Mouse (Mus musculus): ENCODE data around the gene Dapk3. TPM values are rescaled to one million over a fixed set of nuclear protein-coding genes. Genes with fewer than 3 reads are reported as not detected.

Dapk3 gene
- polyA plus RNA-seq, 1 experiment: 48.4 TPM

GRCm38 (mm10) chr10:81187161-81187560, 4.4 kb downstream of the Dapk3 start:
- TF ChIP-seq CTCF (IDR thresholded peaks at IDR 0.05; ENCODE audit: borderline replicate concordance, insufficient read depth, low read length) (no peak), POLR2A (IDR thresholded peaks at IDR 0.05; ENCODE audit: low read depth, low read length) (no peak)
- H3K4me3 ChIP-seq (ENCODE audit: insufficient read depth, low read length): no peak overlapping the region
- H3K4me1 ChIP-seq (ENCODE audit: control insufficient read depth, insufficient read depth, low read length): peaks cover 5% of the 10 kb centered on the region
- no peak overlapping the region for H3K27ac ChIP-seq (ENCODE audit: insufficient read depth, low read length)

- no peak overlapping the region for H3K4me3 ChIP-seq (ENCODE audit: insufficient read depth, low read length)
- no peak for TF ChIP-seq POLR2A (IDR thresholded peaks at IDR 0.05; ENCODE audit: low read depth, low read length)
- TF ChIP-seq CTCF (IDR thresholded peaks at IDR 0.05; ENCODE audit: borderline replicate concordance, insufficient read depth, low read length): no peak
- peaks cover 2% of the 10 kb centered on the region; the same call in 1 of the 2 replicates for H3K4me1 ChIP-seq (ENCODE audit: control insufficient read depth, insufficient read depth, low read length)
- no peak overlapping the region for H3K27ac ChIP-seq (ENCODE audit: insufficient read depth, low read length)
Observed at GRCm38 (mm10) chr10:81189821-81190220, 7.0 kb downstream of the Dapk3 start.

GRCm38 (mm10) chr10:81190236-81190911, 7.6 kb downstream of the Dapk3 start:
- Histone ChIP-seq H3K27ac (ENCODE audit: insufficient read depth, low read length) (no peak overlapping the region), H3K4me1 (ENCODE audit: control insufficient read depth, insufficient read depth, low read length) (peaks cover under 1% of the 10 kb centered on the region; the same call in 1 of the 2 replicates), H3K4me3 (ENCODE audit: insufficient read depth, low read length) (no peak overlapping the region)
- TF ChIP-seq CTCF (IDR thresholded peaks at IDR 0.05; ENCODE audit: borderline replicate concordance, insufficient read depth, low read length) (peak; percentile 67; the same call in 1 of the 2 replicates), POLR2A (IDR thresholded peaks at IDR 0.05; ENCODE audit: low read depth, low read length) (no peak)

GRCm38 (mm10) chr10:81190912-81191321, 8.1 kb downstream of the Dapk3 start:
- Histone ChIP-seq H3K4me1 (ENCODE audit: control insufficient read depth, insufficient read depth, low read length) (no peaks in the 10 kb centered on the region), H3K27ac (ENCODE audit: insufficient read depth, low read length) (no peak overlapping the region), H3K4me3 (ENCODE audit: insufficient read depth, low read length) (no peak overlapping the region)
- TF ChIP-seq CTCF (IDR thresholded peaks at IDR 0.05; ENCODE audit: borderline replicate concordance, insufficient read depth, low read length) (no peak), POLR2A (IDR thresholded peaks at IDR 0.05; ENCODE audit: low read depth, low read length) (no peak)

GRCm38 (mm10) chr10:81191342-81191982, 8.7 kb downstream of the Dapk3 start:
- H3K4me3 ChIP-seq (ENCODE audit: insufficient read depth, low read length): no peak overlapping the region
- H3K4me1 ChIP-seq (ENCODE audit: control insufficient read depth, insufficient read depth, low read length): no peaks in the 10 kb centered on the region
- TF ChIP-seq POLR2A (IDR thresholded peaks at IDR 0.05; ENCODE audit: low read depth, low read length): peak; percentile 31; the same call in 1 of the 2 replicates
- TF ChIP-seq CTCF (IDR thresholded peaks at IDR 0.05; ENCODE audit: borderline replicate concordance, insufficient read depth, low read length): no peak
- no peak overlapping the region for H3K27ac ChIP-seq (ENCODE audit: insufficient read depth, low read length)

- peak overlapping the region; percentile 23 for H3K4me3 ChIP-seq (ENCODE audit: insufficient read depth, low read length)
Observed at GRCm38 (mm10) chr10:81192270-81192967, 9.6 kb downstream of the Dapk3 start.

GRCm38 (mm10) chr10:81192968-81193501, 10.2 kb downstream of the Dapk3 start:
- Histone ChIP-seq H3K4me3 (ENCODE audit: insufficient read depth, low read length) (peak overlapping the region; percentile 10), H3K4me1 (ENCODE audit: control insufficient read depth, insufficient read depth, low read length) (no peaks in the 10 kb centered on the region), H3K27ac (ENCODE audit: insufficient read depth, low read length) (no peak overlapping the region)
- no peak; the same call in 1 of the 2 replicates for TF ChIP-seq POLR2A (IDR thresholded peaks at IDR 0.05; ENCODE audit: low read depth, low read length)
- no peak for TF ChIP-seq CTCF (IDR thresholded peaks at IDR 0.05; ENCODE audit: borderline replicate concordance, insufficient read depth, low read length)

More at GRCm38 (mm10) chr10:81192270-81192967, 9.6 kb downstream of the Dapk3 start:
- peak overlapping the region; percentile 48; the same call in 1 of the 2 replicates for H3K27ac ChIP-seq (ENCODE audit: insufficient read depth, low read length)
- TF ChIP-seq POLR2A (IDR thresholded peaks at IDR 0.05; ENCODE audit: low read depth, low read length) (peak; percentile 75), CTCF (IDR thresholded peaks at IDR 0.05; ENCODE audit: borderline replicate concordance, insufficient read depth, low read length) (no peak)
- H3K4me1 ChIP-seq (ENCODE audit: control insufficient read depth, insufficient read depth, low read length): no peaks in the 10 kb centered on the region

GRCm38 (mm10) chr10:81193991-81194774, 11.4 kb downstream of the Dapk3 start:
- H3K27ac ChIP-seq (ENCODE audit: insufficient read depth, low read length): no peak overlapping the region
- no peaks in the 10 kb centered on the region for H3K4me1 ChIP-seq (ENCODE audit: control insufficient read depth, insufficient read depth, low read length)
- H3K4me3 ChIP-seq (ENCODE audit: insufficient read depth, low read length): no peak overlapping the region
- TF ChIP-seq CTCF (IDR thresholded peaks at IDR 0.05; ENCODE audit: borderline replicate concordance, insufficient read depth, low read length) (no peak), POLR2A (IDR thresholded peaks at IDR 0.05; ENCODE audit: low read depth, low read length) (no peak)

GRCm38 (mm10) chr10:81195300-81195699, 12.5 kb downstream of the Dapk3 start:
- Histone ChIP-seq H3K27ac (ENCODE audit: insufficient read depth, low read length) (no peak overlapping the region), H3K4me1 (ENCODE audit: control insufficient read depth, insufficient read depth, low read length) (no peaks in the 10 kb centered on the region), H3K4me3 (ENCODE audit: insufficient read depth, low read length) (no peak overlapping the region)
- TF ChIP-seq CTCF (IDR thresholded peaks at IDR 0.05; ENCODE audit: borderline replicate concordance, insufficient read depth, low read length) (no peak), POLR2A (IDR thresholded peaks at IDR 0.05; ENCODE audit: low read depth, low read length) (no peak)
